Mouse (Mus musculus) erythroblast, embryonic 14.5 days (primary cell): Measurements from ENCODE around the gene Myadml2. TPM values are rescaled to one million over a fixed set of nuclear protein-coding genes. Genes with fewer than 3 reads are reported as not detected.

ENCODE experiments used
- H3K27me3 ChIP-seq: 2 replicates; pipeline ENCODE4 v1.6.1; 2012; ENCODE audit warnings: inconsistent platforms; ENCODE audit not compliant: control insufficient read depth
- H3K36me3 ChIP-seq: 2 replicates; pipeline ENCODE4 v1.6.1; 2012; ENCODE audit warnings: mild to moderate bottlenecking, inconsistent platforms; ENCODE audit not compliant: control insufficient read depth
- H3K4me1 ChIP-seq: 2 replicates; pipeline ENCODE4 v1.6.1; 2012; ENCODE audit warnings: inconsistent platforms; ENCODE audit not compliant: control insufficient read depth
- H3K4me3 ChIP-seq: replicated peaks from 2 replicates; pipeline ENCODE3; 2012; ENCODE audit warnings: moderate library complexity, mild to moderate bottlenecking, inconsistent platforms
- H3K9me3 ChIP-seq: 2 replicates; pipeline ENCODE4 v1.6.1; 2012; ENCODE audit warnings: low read length, inconsistent platforms, mixed read lengths; ENCODE audit not compliant: control insufficient read depth
- GATA1 ChIP-seq: IDR thresholded peaks from 2 replicates; pipeline ENCODE4 v1.6.1; 2012; ENCODE audit warnings: low read length, inconsistent platforms, mixed read lengths
- TAL1 ChIP-seq: IDR thresholded peaks from 3 replicates; pipeline ENCODE4 v1.6.1; 2012; ENCODE audit warnings: low read length, inconsistent platforms, mixed read lengths
- polyA plus RNA-seq: library from polyadenylated mRNA; stranded (reverse); fragments of >175 nt; gene quantifications from 2 replicates; pipeline ENCODE4 v1.2.3, GENCODE M21; 2012

The Myadml2 gene
- polyA plus RNA-seq, 1 experiment, result not detected

DNA sequence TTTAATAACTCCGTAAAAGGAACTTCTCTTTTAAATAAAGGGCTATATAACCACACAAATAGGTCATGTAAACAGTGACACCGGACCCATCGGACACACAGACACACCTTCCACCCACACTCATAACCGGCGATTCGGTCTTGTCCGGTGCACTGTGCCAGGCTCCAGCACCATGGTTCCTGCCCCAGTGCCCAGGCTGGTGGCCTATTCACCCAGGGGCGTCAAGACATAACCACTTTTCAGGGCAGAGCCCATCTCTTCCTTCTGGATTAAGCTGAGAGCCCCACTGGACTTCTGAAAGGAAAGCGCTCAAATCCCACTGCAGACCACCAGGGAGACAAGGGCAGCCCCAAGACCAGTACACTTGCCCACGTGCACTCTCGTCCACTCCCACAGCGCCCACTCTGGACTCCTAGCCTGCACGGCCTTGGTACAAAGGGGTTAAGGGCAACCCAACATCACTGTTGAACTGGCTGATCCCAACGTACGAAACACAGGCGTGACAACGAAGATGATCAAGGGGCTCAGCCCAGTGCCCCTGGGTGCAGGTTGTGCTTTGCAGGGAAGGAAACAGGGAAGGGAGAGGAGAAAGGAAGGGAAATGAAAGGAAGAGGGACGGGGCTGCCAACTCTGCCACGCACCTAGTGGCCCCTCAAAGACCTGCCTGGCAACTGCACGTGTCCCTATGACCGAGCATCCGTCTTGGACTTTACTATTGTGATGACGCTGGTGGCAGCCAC is 19.2 kb downstream of the Myadml2 start:
- Histone ChIP-seq H3K4me1 (peaks cover 86% of the 10 kb centered on the region), H3K27me3 (no peaks in the 10 kb centered on the region), H3K9me3 (no peaks in the 10 kb centered on the region), H3K4me3 (peak overlapping the region; percentile 83), H3K36me3 (peaks cover 68% of the 10 kb centered on the region)
- TF ChIP-seq GATA1 (no peak), TAL1 (no peak)

DNA sequence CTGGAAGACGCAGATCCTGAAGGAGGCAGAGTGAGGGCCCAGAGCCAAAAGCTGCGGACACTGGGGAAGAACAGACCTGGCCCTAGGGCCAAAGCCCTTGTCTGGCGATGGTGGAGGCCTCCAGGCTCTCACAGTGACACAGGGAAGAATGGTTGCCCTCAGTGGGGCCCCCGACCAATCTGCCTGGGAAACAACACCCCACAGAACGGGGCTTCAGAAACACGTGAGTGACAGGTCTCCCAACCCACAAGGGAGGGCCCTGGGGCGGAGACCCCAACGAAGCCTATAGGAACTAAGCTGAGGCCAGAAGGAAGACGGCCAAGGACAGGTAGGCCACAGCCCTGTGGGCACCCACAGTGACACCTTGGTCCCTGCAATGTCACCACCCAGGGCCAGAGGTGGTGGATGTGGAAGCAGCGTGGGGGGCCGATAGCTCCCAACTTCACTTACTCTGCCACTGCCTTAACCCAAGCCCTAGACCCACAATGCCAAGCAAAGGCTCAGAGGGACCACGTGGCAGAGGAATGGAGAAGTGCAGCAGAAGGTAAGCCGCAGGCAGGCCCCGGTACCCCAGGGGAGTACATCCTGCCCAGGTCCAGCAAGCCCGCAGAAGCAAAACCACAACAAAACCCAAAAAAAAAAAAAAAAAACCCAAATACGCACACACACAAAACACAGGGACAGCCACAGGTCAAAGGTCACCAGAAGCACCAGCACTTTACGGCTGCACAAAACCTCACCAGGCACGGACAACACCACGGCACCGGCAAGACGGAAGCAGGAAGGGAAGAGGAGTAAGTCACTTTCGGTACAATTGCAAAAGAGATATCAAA is 20.3 kb downstream of the Myadml2 start:
- no peak for TF ChIP-seq GATA1
- no peak for TF ChIP-seq TAL1
- H3K27me3 ChIP-seq, result no peaks in the 10 kb centered on the region
- peaks cover 94% of the 10 kb centered on the region for H3K4me1 ChIP-seq
- peak overlapping the region; percentile 45 for H3K4me3 ChIP-seq
- H3K9me3 ChIP-seq, result no peaks in the 10 kb centered on the region
- H3K36me3 ChIP-seq, result peaks cover 79% of the 10 kb centered on the region

- Histone ChIP-seq H3K4me1 (peaks cover 93% of the 10 kb centered on the region), H3K9me3 (no peaks in the 10 kb centered on the region), H3K36me3 (peaks cover 86% of the 10 kb centered on the region), H3K27me3 (no peaks in the 10 kb centered on the region), H3K4me3 (no peak overlapping the region)
- TF ChIP-seq TAL1, result no peak
- TF ChIP-seq GATA1, result no peak
Measured at GRCm38 (mm10) chr11:120626785-120627467, 21.0 kb downstream of the Myadml2 start.

DNA sequence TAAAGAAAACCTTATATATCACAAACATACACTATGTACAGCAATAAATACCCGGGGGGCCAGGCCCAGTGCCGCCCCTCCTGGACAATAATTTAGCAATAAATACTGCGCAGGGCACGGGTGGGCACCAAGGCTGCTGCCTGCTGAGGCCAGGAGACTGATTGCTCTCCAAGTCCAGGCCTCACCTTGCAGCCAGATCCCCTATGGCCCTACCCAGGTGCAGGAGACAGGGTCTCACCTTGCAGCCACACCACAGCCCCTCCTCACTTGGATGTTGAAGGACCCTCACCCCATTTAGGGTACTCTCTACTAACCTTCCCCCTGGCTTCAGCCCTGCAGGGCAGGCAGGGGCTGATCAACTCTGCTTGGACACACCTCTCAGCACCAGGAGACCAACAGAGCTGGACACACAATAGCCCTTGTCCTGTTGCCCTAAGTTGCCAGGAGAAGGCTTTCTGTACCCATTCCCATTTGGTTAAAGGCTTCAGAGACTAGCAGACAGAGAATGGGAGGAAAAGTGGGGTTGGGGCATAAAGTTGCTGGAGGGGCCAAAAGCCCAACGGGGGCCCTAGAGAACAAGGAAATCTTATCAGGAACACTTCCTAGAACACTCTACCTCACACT is 22.7 kb downstream of the Myadml2 start, which contains the start of gene Sirt7:
Gene Sirt7, minus strand, starts transcription at position 89 of the 624 bp plus-strand sequence.
- TF ChIP-seq TAL1 (no peak), GATA1 (no peak)
- no peaks in the 10 kb centered on the region for H3K27me3 ChIP-seq
- no peaks in the 10 kb centered on the region for H3K9me3 ChIP-seq
- H3K4me3 ChIP-seq, result peak within 1 kb of the TSS; percentile 82
- peaks cover 78% of the 10 kb centered on the region for H3K4me1 ChIP-seq
- peaks cover 91% of the 10 kb centered on the region for H3K36me3 ChIP-seq

GRCm38 (mm10) chr11:120624680-120625111 is 23.3 kb downstream of the Myadml2 start:
- no peaks in the 10 kb centered on the region for H3K27me3 ChIP-seq
- peaks cover 92% of the 10 kb centered on the region for H3K36me3 ChIP-seq
- peaks cover 75% of the 10 kb centered on the region for H3K4me1 ChIP-seq
- H3K4me3 ChIP-seq, result peak overlapping the region; percentile 82
- H3K9me3 ChIP-seq, result no peaks in the 10 kb centered on the region
- TF ChIP-seq GATA1 (no peak), TAL1 (no peak)

DNA sequence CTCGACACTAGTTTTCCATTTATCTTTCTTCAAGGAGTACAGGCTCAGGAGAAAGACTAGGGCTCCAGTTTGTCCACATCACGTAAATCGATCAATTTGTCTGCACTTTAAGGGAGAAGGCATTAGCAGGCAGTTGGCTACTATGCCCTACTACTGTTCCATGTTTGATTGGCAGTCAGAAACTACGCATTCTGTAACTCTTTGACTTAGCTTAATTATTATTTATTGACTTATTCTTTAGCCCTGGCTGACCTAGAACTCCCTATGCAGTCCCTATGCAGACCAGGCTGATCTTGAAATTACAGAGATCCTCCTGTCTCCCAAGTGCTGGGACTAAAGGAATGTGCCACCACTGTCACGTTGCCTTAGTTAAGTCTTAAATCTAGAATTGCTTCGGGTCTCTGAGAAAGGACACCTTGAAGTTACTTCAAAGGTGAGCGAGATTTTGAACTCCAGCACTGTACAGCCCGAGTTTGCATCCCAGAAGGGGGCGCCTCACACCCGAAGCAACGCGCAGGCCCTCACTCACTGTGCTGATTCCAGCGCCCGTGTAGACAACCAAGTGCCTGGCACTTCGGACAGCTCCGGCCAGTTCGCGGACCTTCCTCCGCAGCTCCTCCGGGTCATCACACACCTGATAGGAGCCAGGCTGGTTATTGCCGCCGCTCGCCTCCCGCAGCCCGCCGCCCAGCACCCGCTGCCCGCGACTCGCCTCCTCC is 23.8 kb downstream of the Myadml2 start:
- Histone ChIP-seq H3K36me3 (peaks cover 92% of the 10 kb centered on the region), H3K4me3 (peak overlapping the region; percentile 82), H3K9me3 (no peaks in the 10 kb centered on the region), H3K4me1 (peaks cover 71% of the 10 kb centered on the region), H3K27me3 (no peaks in the 10 kb centered on the region)
- TF ChIP-seq TAL1 (no peak), GATA1 (no peak)

GRCm38 (mm10) chr11:120622805-120623204 is 25.2 kb downstream of the Myadml2 start:
- TF ChIP-seq GATA1, result no peak
- TF ChIP-seq TAL1, result no peak
- H3K4me1 ChIP-seq, result peaks cover 74% of the 10 kb centered on the region
- H3K36me3 ChIP-seq, result peaks cover 92% of the 10 kb centered on the region

GRCm38 (mm10) chr11:120620195-120620594 is 27.8 kb downstream of the Myadml2 start:
- Histone ChIP-seq H3K9me3 (no peaks in the 10 kb centered on the region), H3K4me1 (peaks cover 73% of the 10 kb centered on the region), H3K36me3 (peaks cover 81% of the 10 kb centered on the region), H3K4me3 (no peak overlapping the region), H3K27me3 (no peaks in the 10 kb centered on the region)
- TF ChIP-seq GATA1, result no peak
- no peak for TF ChIP-seq TAL1

More at GRCm38 (mm10) chr11:120622805-120623204, 25.2 kb downstream of the Myadml2 start:
- H3K27me3 ChIP-seq, result no peaks in the 10 kb centered on the region
- no peaks in the 10 kb centered on the region for H3K9me3 ChIP-seq
- H3K4me3 ChIP-seq, result no peak overlapping the region
